Mouse (Mus musculus) lung, postnatal 0 days (tissue): Measurements from ENCODE around the gene Cutc. TPM values are rescaled to one million over a fixed set of nuclear protein-coding genes. Genes with fewer than 3 reads are reported as not detected.

Experiments
- ATAC-seq: fragments of 200-750 bp; cut with Nextera tagmentation; 2 replicates; pipeline ENCODE4 v1.8.0; 2017; ENCODE audit warnings: moderate library complexity
- DNase-seq: peaks from one replicate; pipeline ENCODE4 v3.0.0-alpha.2; 2016; ENCODE audit warnings: low spot score
- H3K27ac ChIP-seq: fragments of 300-500 bp; sonication (generic); 2 replicates; pipeline ENCODE4 v1.5.1; 2014; ENCODE audit warnings: antibody characterized with exemption, mild to moderate bottlenecking, low read length, mixed read lengths
- H3K27me3 ChIP-seq: fragments of 300-500 bp; sonication (generic); replicated peaks from 2 replicates; pipeline ENCODE4 v1.6.1; 2014; ENCODE audit warnings: low read length, mixed read lengths; ENCODE audit not compliant: insufficient read depth
- H3K36me3 ChIP-seq: fragments of 300-500 bp; sonication (generic); 2 replicates; pipeline ENCODE4 v1.6.1; 2014; ENCODE audit warnings: low read length, mixed read lengths; ENCODE audit not compliant: insufficient read depth
- H3K4me1 ChIP-seq: fragments of 300-500 bp; sonication (generic); 2 replicates; pipeline ENCODE4 v1.6.1; 2014; ENCODE audit warnings: antibody characterized with exemption, low read depth, low read length, mixed read lengths; ENCODE audit not compliant: insufficient read depth
- H3K4me2 ChIP-seq: fragments of 300-500 bp; sonication (generic); replicated peaks from 2 replicates; pipeline ENCODE4 v1.6.1; 2014; ENCODE audit warnings: low read depth, mild to moderate bottlenecking, low read length, moderate library complexity, mixed read lengths
- H3K4me3 ChIP-seq: fragments of 300-500 bp; sonication (generic); 2 replicates; pipeline ENCODE4 v1.5.1; 2014; ENCODE audit warnings: low read depth, low read length
- H3K9ac ChIP-seq: fragments of 300-500 bp; sonication (generic); replicated peaks from 2 replicates; pipeline ENCODE4 v1.6.1; 2014; ENCODE audit warnings: low read depth, mild to moderate bottlenecking
- H3K9me3 ChIP-seq: fragments of 300-500 bp; sonication (generic); 2 replicates; pipeline ENCODE4 v1.6.1; 2016; ENCODE audit warnings: low read length, mixed read lengths
- CTCF ChIP-seq: IDR thresholded peaks from 2 replicates; pipeline ENCODE4 v1.5.1; 2016; ENCODE audit warnings: antibody characterized with exemption, mild to moderate bottlenecking
- EP300 ChIP-seq: IDR thresholded peaks from 2 replicates; pipeline ENCODE4 v1.6.1; 2016; ENCODE audit warnings: antibody characterized with exemption, mild to moderate bottlenecking, control low read depth
- WGBS: fragments of 180-500 bp; shearing (Covaris S2); extraction: QIAGEN DNeasy Blood & Tissue Kit; methylation state at CpG from one replicate; pipeline ENCODE4 v1.1.7; 2014; 5-methylcytosine and 5-hydroxymethylcytosine counted together
- polyA plus RNA-seq: library from polyadenylated mRNA; unstranded; fragments of >200 nt; fragmentation: Nextera tagmentation; extraction: Ambion mirVana; gene quantifications from 2 replicates; pipeline ENCODE4 v1.2.1, GENCODE M21; 2015

Gene Cutc
- polyA plus RNA-seq, 1 experiment from 2014 or later, result 17.1 TPM

GRCm38 (mm10) chr19:43711971-43712370 lies 40.8 kb upstream of the Cutc start:
- Histone ChIP-seq H3K36me3 (no peaks in the 10 kb centered on the region), H3K9ac (no peak overlapping the region), H3K27ac (no peak overlapping the region), H3K9me3 (no peaks in the 10 kb centered on the region), H3K27me3 (no peaks in the 10 kb centered on the region), H3K4me1 (no peaks in the 10 kb centered on the region), H3K4me2 (no peak overlapping the region), H3K4me3 (no peak overlapping the region)
- 78% methylated on average over 5 of the region's 5 CpGs for WGBS
- DNase-seq, result no peak
- no peak for TF ChIP-seq CTCF
- TF ChIP-seq EP300, result no peak
- ATAC-seq, result no peak

DNA sequence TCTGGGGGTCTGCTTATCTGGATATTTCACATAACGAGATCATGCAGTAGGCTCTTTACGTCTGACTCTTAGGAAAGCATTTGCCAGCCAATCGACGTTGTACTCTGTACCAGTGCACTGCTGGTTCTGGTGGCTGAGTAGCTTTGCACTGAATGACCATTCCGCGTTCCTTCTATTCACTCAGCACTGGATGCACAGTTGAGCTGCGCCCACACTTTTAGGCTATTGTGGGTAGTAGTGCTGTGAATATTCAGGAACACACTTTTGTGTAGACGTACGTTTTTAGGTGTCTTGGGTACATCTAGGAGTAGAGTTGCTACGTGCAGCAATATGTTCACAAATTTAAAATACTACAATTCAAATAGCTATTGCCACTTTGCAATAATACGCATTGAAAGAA lies 32.7 kb upstream of the Cutc start:
- Histone ChIP-seq H3K9ac (no peak overlapping the region), H3K4me2 (no peak overlapping the region), H3K4me1 (no peaks in the 10 kb centered on the region), H3K4me3 (no peak overlapping the region), H3K27ac (no peak overlapping the region), H3K36me3 (peaks cover 5% of the 10 kb centered on the region), H3K27me3 (no peaks in the 10 kb centered on the region), H3K9me3 (no peaks in the 10 kb centered on the region)
- ATAC-seq, result no peak
- 94% methylated on average over 11 of the region's 11 CpGs for WGBS
- TF ChIP-seq CTCF (no peak), EP300 (no peak)
- DNase-seq, result no peak

DNA sequence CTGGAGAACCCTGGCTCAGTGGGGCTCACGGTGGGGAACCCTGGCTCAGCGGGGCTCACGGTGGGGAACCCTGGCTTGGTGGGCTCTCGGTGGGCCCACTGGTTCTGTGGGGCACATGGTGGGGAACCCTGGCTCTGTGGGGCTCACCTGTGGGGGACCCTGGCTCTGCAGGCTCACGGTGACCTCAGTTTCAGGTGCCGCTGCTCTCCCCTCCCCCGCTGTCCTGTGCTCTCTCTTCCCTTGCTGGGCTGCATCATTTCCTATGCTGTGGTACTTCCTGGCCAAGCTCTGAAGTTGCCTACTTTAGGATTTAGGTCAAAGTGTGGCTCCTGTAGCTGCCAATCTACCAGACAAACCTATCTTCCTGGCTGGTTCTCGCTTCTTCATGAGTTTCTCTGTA lies 29.9 kb upstream of the Cutc start:
- Histone ChIP-seq H3K27me3 (no peaks in the 10 kb centered on the region), H3K4me3 (no peak overlapping the region), H3K4me2 (no peak overlapping the region), H3K27ac (no peak overlapping the region), H3K9ac (no peak overlapping the region), H3K4me1 (no peaks in the 10 kb centered on the region), H3K36me3 (peaks cover 25% of the 10 kb centered on the region), H3K9me3 (no peaks in the 10 kb centered on the region)
- no peak for DNase-seq
- ATAC-seq, result no peak
- no peak for TF ChIP-seq CTCF
- TF ChIP-seq EP300, result no peak
- WGBS, result 76% methylated on average over 8 of the region's 8 CpGs

DNA sequence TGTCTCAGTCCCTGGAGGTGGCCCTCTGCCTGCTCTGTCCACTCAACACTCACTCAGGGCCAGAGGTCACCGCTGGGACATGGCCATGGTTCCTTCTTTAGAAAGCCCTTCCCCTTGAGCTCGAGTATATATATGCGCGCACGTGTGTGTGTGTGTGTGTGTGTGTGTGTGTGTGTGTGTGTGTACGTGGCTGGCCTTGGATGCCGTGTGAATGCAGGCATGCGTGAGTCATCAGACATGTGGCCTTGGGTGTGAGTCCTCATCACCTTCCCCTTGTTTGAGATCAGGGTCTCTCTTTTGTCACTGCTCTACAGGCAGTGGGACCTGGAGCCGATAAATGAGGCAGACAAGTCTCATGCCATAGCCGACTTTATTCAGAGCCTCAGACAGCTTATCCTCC lies 29.3 kb upstream of the Cutc start:
- Histone ChIP-seq H3K4me3 (no peak overlapping the region), H3K27me3 (no peaks in the 10 kb centered on the region), H3K4me2 (no peak overlapping the region), H3K4me1 (no peaks in the 10 kb centered on the region), H3K36me3 (peaks cover 30% of the 10 kb centered on the region), H3K9me3 (no peaks in the 10 kb centered on the region), H3K27ac (no peak overlapping the region), H3K9ac (no peak overlapping the region)
- TF ChIP-seq EP300 (no peak), CTCF (no peak)
- 71% methylated on average over 10 of the region's 10 CpGs for WGBS
- ATAC-seq (no peak), DNase-seq (no peak)

GRCm38 (mm10) chr19:43724194-43724593 lies 28.6 kb upstream of the Cutc start:
- no peak overlapping the region for H3K4me2 ChIP-seq
- no peaks in the 10 kb centered on the region for H3K4me1 ChIP-seq
- no peak overlapping the region for H3K27ac ChIP-seq
- 96% methylated on average over 20 of the region's 20 CpGs for WGBS
- H3K4me3 ChIP-seq, result no peak overlapping the region
- DNase-seq (no peak), ATAC-seq (no peak)
- TF ChIP-seq CTCF, result no peak
- no peak for TF ChIP-seq EP300
- H3K36me3 ChIP-seq, result peaks cover 30% of the 10 kb centered on the region
- H3K27me3 ChIP-seq, result no peaks in the 10 kb centered on the region
- no peak overlapping the region for H3K9ac ChIP-seq
- no peaks in the 10 kb centered on the region for H3K9me3 ChIP-seq

DNA sequence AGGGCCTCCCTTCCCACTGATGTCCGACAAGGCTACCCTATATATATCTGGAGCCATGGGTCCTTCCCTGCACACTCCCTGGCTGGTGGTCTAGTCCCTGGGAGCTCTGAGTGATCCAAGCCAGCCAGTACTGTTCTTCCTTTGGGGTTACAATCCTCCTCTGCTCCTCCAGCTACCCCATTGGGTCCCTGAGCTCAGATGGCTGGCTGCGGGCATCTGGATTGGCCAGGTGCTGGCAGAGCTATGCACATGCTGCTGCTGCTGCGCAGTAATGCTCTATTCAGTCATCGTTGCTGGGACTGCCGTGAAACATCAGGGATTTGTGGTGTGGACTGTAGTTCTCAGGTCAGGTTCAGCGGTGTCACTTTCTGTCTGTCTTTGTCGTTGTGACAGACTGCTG lies 28.0 kb upstream of the Cutc start:
- DNase-seq (no peak), ATAC-seq (no peak)
- Histone ChIP-seq H3K4me2 (no peak overlapping the region), H3K9ac (no peak overlapping the region), H3K4me1 (no peaks in the 10 kb centered on the region), H3K27me3 (no peaks in the 10 kb centered on the region), H3K9me3 (no peaks in the 10 kb centered on the region), H3K36me3 (peaks cover 30% of the 10 kb centered on the region), H3K4me3 (no peak overlapping the region), H3K27ac (no peak overlapping the region)
- TF ChIP-seq CTCF (no peak), EP300 (no peak)
- 93% methylated on average over 7 of the region's 7 CpGs for whole genome bisulfite sequencing

- no peak overlapping the region for H3K4me2 ChIP-seq
- ATAC-seq (no peak), DNase-seq (no peak)
- no peak for TF ChIP-seq EP300
- no peak for TF ChIP-seq CTCF
- H3K27me3 ChIP-seq, result no peaks in the 10 kb centered on the region
- H3K36me3 ChIP-seq, result peaks cover 30% of the 10 kb centered on the region
- H3K9ac ChIP-seq, result no peak overlapping the region
- H3K4me3 ChIP-seq, result no peak overlapping the region
- H3K9me3 ChIP-seq, result no peaks in the 10 kb centered on the region
- no peaks in the 10 kb centered on the region for H3K4me1 ChIP-seq
- no peak overlapping the region for H3K27ac ChIP-seq
- 92% methylated on average over 15 of the region's 15 CpGs for WGBS
Observed at GRCm38 (mm10) chr19:43726510-43727146, 26.2 kb upstream of the Cutc start.
